In genomic region chr19:4163543-4163887, GRCm38 (mm10) we compare ENCODE assay signal across 8 mouse cellular contexts. TPM values are rescaled to one million over a fixed set of nuclear protein-coding genes. Genes with fewer than 3 reads are reported as not detected.
DNase-seq lines count a peak whose midpoint lies in the region; ATAC-seq and TF ChIP-seq lines count a peak whose summit lies in the region.

No protein-coding gene starts in this region.

- H3K4me2 ChIP-seq in hindbrain, embryonic 14.5 days (replicated peaks), result peak overlapping the region; percentile 91
- peak overlapping the region; percentile 93 for H3K4me2 ChIP-seq in midbrain, embryonic 13.5 days (replicated peaks)

- H3K9me3 ChIP-seq in hindbrain, embryonic 14.5 days (ENCODE audit: control insufficient read depth, low read length), result no peaks in the 10 kb centered on the region
- H3K9me3 ChIP-seq in midbrain, embryonic 13.5 days, result no peaks in the 10 kb centered on the region

- H3K27ac ChIP-seq in kidney, adult 2 months (ENCODE audit: insufficient read depth, low read depth, low read length), result no peak overlapping the region
- H3K27ac ChIP-seq in bone marrow macrophage, adult 2 months (ENCODE audit: insufficient read depth, low read depth, low read length), result peak overlapping the region; percentile 12; the same call in 1 of the 2 replicates
- peak overlapping the region; percentile 88 for H3K27ac ChIP-seq in hindbrain, embryonic 14.5 days
- H3K27ac ChIP-seq in midbrain, embryonic 13.5 days, result peak overlapping the region; percentile 86

- ATAC-seq in hindbrain, embryonic 14.5 days (ENCODE audit: low FRiP score), result no peak
- ATAC-seq in midbrain, embryonic 13.5 days, result peak; percentile 58
- no peak for ATAC-seq in cerebellum, adult (ENCODE audit: insufficient number of reproducible peaks, low FRiP score, low TSS enrichment)

- no peak for DNase-seq in kidney, adult 2 months
- no peak for DNase-seq in kidney, postnatal 14 days
- DNase-seq in hindbrain, embryonic 14.5 days (ENCODE audit: low spot score), result no peak
- no peak for DNase-seq in c-Kit-positive CD71-positive TER-119-positive erythroid progenitor cells, embryonic 14.5 days (ENCODE audit: low spot score)
- no peak for DNase-seq in urinary bladder, adult 18-20 months (ENCODE audit: low spot score in 2 of 2)

- TF ChIP-seq POLR2A in kidney, adult 2 months (IDR thresholded peaks at IDR 0.05; ENCODE audit: low read depth, low read length), result no peak
- TF ChIP-seq POLR2A in bone marrow macrophage, adult 2 months (IDR thresholded peaks at IDR 0.05; ENCODE audit: borderline replicate concordance, low read depth, low read length), result no peak

- H3K9ac ChIP-seq in hindbrain, embryonic 14.5 days, result peak overlapping the region; percentile 74
- peak overlapping the region; percentile 62 for H3K9ac ChIP-seq in midbrain, embryonic 13.5 days (replicated peaks)

- 33% methylated on average over 4 of the region's 4 CpGs for WGBS in kidney, adult 2 months
- WGBS in hindbrain, embryonic 14.5 days, result 30% methylated on average over 4 of the region's 4 CpGs
- 35% methylated on average over 4 of the region's 4 CpGs for WGBS in midbrain, embryonic 13.5 days

- peaks cover 7% of the 10 kb centered on the region; the same call in 1 of the 2 replicates for H3K4me1 ChIP-seq in kidney, adult 2 months (ENCODE audit: control insufficient read depth, insufficient read depth, low read length)
- peaks cover 19% of the 10 kb centered on the region for H3K4me1 ChIP-seq in bone marrow macrophage, adult 2 months (ENCODE audit: control insufficient read depth, insufficient read depth, low read length)
- peaks cover 9% of the 10 kb centered on the region; the same call in 1 of the 2 replicates for H3K4me1 ChIP-seq in hindbrain, embryonic 14.5 days (replicated peaks; ENCODE audit: control insufficient read depth, insufficient read depth, low read length)
- peaks cover 20% of the 10 kb centered on the region for H3K4me1 ChIP-seq in midbrain, embryonic 13.5 days (replicated peaks)

- H3K27me3 ChIP-seq in kidney, adult 2 months (replicated peaks; ENCODE audit: control insufficient read depth, insufficient read depth, low read length), result no peaks in the 10 kb centered on the region
- no peaks in the 10 kb centered on the region for H3K27me3 ChIP-seq in hindbrain, embryonic 14.5 days (ENCODE audit: control insufficient read depth, insufficient read depth, low read length)
- no peaks in the 10 kb centered on the region for H3K27me3 ChIP-seq in midbrain, embryonic 13.5 days

- peak overlapping the region; percentile 81 for H3K4me3 ChIP-seq in kidney, adult 2 months (ENCODE audit: insufficient read depth, low read depth, low read length)
- peak overlapping the region; percentile 70 for H3K4me3 ChIP-seq in bone marrow macrophage, adult 2 months (ENCODE audit: insufficient read depth, low read length)
- peak overlapping the region; percentile 57 for H3K4me3 ChIP-seq in hindbrain, embryonic 14.5 days (replicated peaks; ENCODE audit: low read length)
- peak overlapping the region; percentile 68 for H3K4me3 ChIP-seq in midbrain, embryonic 13.5 days (replicated peaks)

- no peak for TF ChIP-seq CTCF in kidney, adult 2 months (conservative IDR thresholded peaks at IDR 0.05; ENCODE audit: insufficient read depth, insufficient read length, low read depth, low read length)
- TF ChIP-seq CTCF in bone marrow macrophage, adult 2 months (IDR thresholded peaks at IDR 0.05; ENCODE audit: low read depth, low read length), result no peak

- no peaks in the 10 kb centered on the region for H3K36me3 ChIP-seq in kidney, adult 2 months (ENCODE audit: control insufficient read depth, insufficient read depth, low read length)
- peaks cover 28% of the 10 kb centered on the region for H3K36me3 ChIP-seq in hindbrain, embryonic 14.5 days (replicated peaks; ENCODE audit: control insufficient read depth, insufficient read depth)
- peaks cover 28% of the 10 kb centered on the region for H3K36me3 ChIP-seq in midbrain, embryonic 13.5 days

RNA-seq across cellular contexts. Expression of gene Rps6kb2, which starts 0.4 kb away (rescaled TPM):
- polyA plus RNA-seq in kidney, adult 2 months (2012; rRNA removed), result 41.0 and 41.8 TPM in 2 replicates
- polyA plus RNA-seq in bone marrow macrophage, adult 2 months (2012; ENCODE audit: insufficient read depth, insufficient read length, missing spikeins), result 32.3 and 39.5 TPM in 2 replicates
- 35.8 and 39.7 TPM in 2 replicates for polyA plus RNA-seq in hindbrain, embryonic 14.5 days (2014; fragmentation: Nextera tagmentation; extraction: Ambion mirVana)
- 60.5 and 62.9 TPM in 2 replicates for polyA plus RNA-seq in midbrain, embryonic 13.5 days (2015; fragmentation: Nextera tagmentation; extraction: Ambion mirVana)

RNA-seq across cellular contexts. Expression of gene Ptprcap, which starts 10.1 kb away (rescaled TPM):
- 4.7 and 20.0 TPM in 2 replicates for polyA plus RNA-seq in kidney, adult 2 months (2012; rRNA removed)
- 0.87 and 2.3 TPM in 2 replicates for polyA plus RNA-seq in bone marrow macrophage, adult 2 months (2012; ENCODE audit: insufficient read depth, insufficient read length, missing spikeins)
- polyA plus RNA-seq in hindbrain, embryonic 14.5 days (2014; fragmentation: Nextera tagmentation; extraction: Ambion mirVana), result 0.44 and 0.68 TPM in 2 replicates
- polyA plus RNA-seq in midbrain, embryonic 13.5 days (2015; fragmentation: Nextera tagmentation; extraction: Ambion mirVana), result 0.24 and 0.50 TPM in 2 replicates

RNA-seq across cellular contexts. Expression of gene Carns1, which starts 11.8 kb away (rescaled TPM):
- 3.8 and 4.0 TPM in 2 replicates for polyA plus RNA-seq in kidney, adult 2 months (2012; rRNA removed)
- 0.68 and 1.1 TPM in 2 replicates for polyA plus RNA-seq in bone marrow macrophage, adult 2 months (2012; ENCODE audit: insufficient read depth, insufficient read length, missing spikeins)
- polyA plus RNA-seq in hindbrain, embryonic 14.5 days (2014; fragmentation: Nextera tagmentation; extraction: Ambion mirVana), result 5.3 and 6.0 TPM in 2 replicates
- 4.2 and 4.8 TPM in 2 replicates for polyA plus RNA-seq in midbrain, embryonic 13.5 days (2015; fragmentation: Nextera tagmentation; extraction: Ambion mirVana)

RNA-seq across cellular contexts. Expression of gene Coro1b, which starts 15.1 kb away (rescaled TPM):
- polyA plus RNA-seq in kidney, adult 2 months (2012; rRNA removed), result 176 and 181 TPM in 2 replicates
- 276 and 314 TPM in 2 replicates for polyA plus RNA-seq in bone marrow macrophage, adult 2 months (2012; ENCODE audit: insufficient read depth, insufficient read length, missing spikeins)
- 102 TPM in 2 replicates for polyA plus RNA-seq in hindbrain, embryonic 14.5 days (2014; fragmentation: Nextera tagmentation; extraction: Ambion mirVana)
- polyA plus RNA-seq in midbrain, embryonic 13.5 days (2015; fragmentation: Nextera tagmentation; extraction: Ambion mirVana), result 121 and 127 TPM in 2 replicates

RNA-seq across cellular contexts. Expression of gene Cabp4, which starts 19.7 kb away (rescaled TPM):
- polyA plus RNA-seq in kidney, adult 2 months (2012; rRNA removed), result 0.12 and 0.20 TPM in 2 replicates
- not detected in 2 replicates for polyA plus RNA-seq in bone marrow macrophage, adult 2 months (2012; ENCODE audit: insufficient read depth, insufficient read length, missing spikeins)
- polyA plus RNA-seq in hindbrain, embryonic 14.5 days (2014; fragmentation: Nextera tagmentation; extraction: Ambion mirVana), result 0.11 and 0.26 TPM in 2 replicates
- 0.19 and 0.34 TPM in 2 replicates for polyA plus RNA-seq in midbrain, embryonic 13.5 days (2015; fragmentation: Nextera tagmentation; extraction: Ambion mirVana)
